Mouse (Mus musculus) bone marrow, adult 2 months (tissue): ENCODE data around the gene Ccdc9.

ENCODE experiments used
- CTCF ChIP-seq: fragments of 200-500 bp; IDR thresholded peaks from 2 replicates; pipeline ENCODE4 v1.5.1; 2011; ENCODE audit warnings: low read length, control low read depth; ENCODE audit not compliant: control insufficient read depth, insufficient read depth
- POLR2A ChIP-seq: fragments of 200-500 bp; IDR thresholded peaks from 2 replicates; pipeline ENCODE4 v1.6.1; 2011; ENCODE audit warnings: low read depth, mild to moderate bottlenecking, control low read depth, low read length, borderline replicate concordance; ENCODE audit not compliant: control insufficient read depth

DNA sequence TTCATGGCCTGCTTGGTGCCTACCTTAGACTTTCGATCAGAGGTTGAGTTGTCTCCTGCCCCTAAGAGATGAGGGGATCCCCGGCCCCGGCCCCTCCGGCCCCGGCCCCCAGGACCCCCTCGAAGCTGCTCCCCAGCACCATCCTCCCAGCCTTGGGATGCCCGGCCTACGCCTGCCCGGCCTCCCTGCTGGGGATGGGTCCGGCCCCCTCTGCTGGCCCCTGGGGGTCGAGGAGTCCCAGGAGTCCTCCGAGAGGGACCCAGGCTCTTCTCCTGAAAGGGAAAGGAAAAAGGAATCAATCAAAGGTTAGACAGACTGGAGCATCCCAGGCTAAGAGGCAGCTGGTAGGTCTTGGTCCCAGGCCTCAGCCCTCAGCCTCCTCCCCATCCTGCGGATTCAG, 4.3 kb downstream of the Ccdc9 start:
- no peak for TF ChIP-seq CTCF
- no peak for TF ChIP-seq POLR2A
